Mouse (Mus musculus) hindbrain, postnatal 0 days (tissue): ENCODE results near the gene Borcs6. TPM values are rescaled to one million over a fixed set of nuclear protein-coding genes. Genes with fewer than 3 reads are reported as not detected.

ENCODE experiments used
- ATAC-seq: fragments of 200-750 bp; cut with Nextera tagmentation; 2 replicates; pipeline ENCODE4 v1.8.0; 2017; ENCODE audit warnings: mild to moderate bottlenecking, moderate TSS enrichment, moderate library complexity
- DNase-seq: peaks from one replicate; pipeline ENCODE4 v3.0.0-alpha.2; 2015; ENCODE audit warnings: low spot score
- H3K27ac ChIP-seq: fragments of 300-500 bp; sonication (generic); 2 replicates; pipeline ENCODE4 v1.5.1; 2014; ENCODE audit warnings: mild to moderate bottlenecking
- H3K27me3 ChIP-seq: fragments of 300-500 bp; sonication (generic); 2 replicates; pipeline ENCODE4 v1.6.1; 2014; ENCODE audit warnings: low read length, mixed read lengths; ENCODE audit not compliant: insufficient read depth
- H3K36me3 ChIP-seq: fragments of 300-500 bp; sonication (generic); 2 replicates; pipeline ENCODE4 v1.6.1; 2014; ENCODE audit warnings: low read length, mixed read lengths; ENCODE audit not compliant: insufficient read depth
- H3K4me1 ChIP-seq: fragments of 300-500 bp; sonication (generic); 2 replicates; pipeline ENCODE4 v1.6.1; 2014; ENCODE audit warnings: antibody characterized with exemption, low read length, mixed read lengths; ENCODE audit not compliant: insufficient read depth
- H3K4me2 ChIP-seq: fragments of 300-500 bp; sonication (generic); 2 replicates; pipeline ENCODE4 v1.6.1; 2014; ENCODE audit warnings: low read depth, mild to moderate bottlenecking, low read length, moderate library complexity, mixed read lengths
- H3K4me3 ChIP-seq: fragments of 300-500 bp; sonication (generic); 2 replicates; pipeline ENCODE4 v1.5.1; 2014; ENCODE audit warnings: low read length
- H3K9ac ChIP-seq: fragments of 300-500 bp; sonication (generic); replicated peaks from 2 replicates; pipeline ENCODE4 v1.6.1; 2014; ENCODE audit warnings: mild to moderate bottlenecking, low read length, moderate library complexity, mixed read lengths
- H3K9me3 ChIP-seq: fragments of 300-500 bp; sonication (generic); 2 replicates; pipeline ENCODE4 v1.6.1; 2016; ENCODE audit warnings: low read length, mixed read lengths
- CTCF ChIP-seq: IDR thresholded peaks from 2 replicates; pipeline ENCODE4 v1.5.1; 2016; ENCODE audit warnings: antibody characterized with exemption, control low read depth, low read depth
- whole genome bisulfite sequencing: fragments of 180-500 bp; shearing (Covaris S2); extraction: QIAGEN DNeasy Blood & Tissue Kit; methylation state at CpG from one replicate; pipeline ENCODE4 v1.1.7; 2014; 5-methylcytosine and 5-hydroxymethylcytosine counted together
- polyA plus RNA-seq: library from polyadenylated mRNA; unstranded; fragments of >200 nt; fragmentation: Nextera tagmentation; extraction: Ambion mirVana; gene quantifications from 2 replicates; pipeline ENCODE4 v1.2.1, GENCODE M21; 2015
- total RNA-seq: library from RNA; depleted of rRNA; stranded (reverse); fragments of >200 nt; gene quantifications from 2 replicates; pipeline ENCODE4 v1.2.3, GENCODE M21; 2014

The Borcs6 gene
- total and polyA plus RNA-seq, 2 experiments from 2014 or later = 21.9 to 25.4 TPM

DNA sequence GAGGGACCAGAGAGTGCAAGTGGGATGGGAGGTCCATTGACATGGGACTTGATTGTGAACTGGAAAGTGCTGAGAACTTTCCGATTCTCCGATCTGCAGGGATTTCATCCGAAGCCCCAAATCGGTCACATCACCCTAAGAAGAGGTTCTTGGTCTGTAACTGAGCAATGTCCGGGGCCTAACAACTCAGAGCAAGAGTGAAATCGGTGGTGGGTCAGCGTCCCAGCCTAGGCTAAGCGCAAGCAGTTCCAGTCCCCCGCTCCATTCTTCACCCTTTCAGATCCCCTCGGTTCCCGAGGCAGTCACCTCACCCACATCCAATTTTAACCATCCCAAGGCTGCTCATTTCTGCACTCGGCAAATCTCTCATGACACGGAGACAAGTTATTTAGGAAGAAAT is 10.6 kb downstream of the Borcs6 start:
- no peaks in the 10 kb centered on the region for H3K36me3 ChIP-seq
- peak overlapping the region; percentile 70 for H3K9ac ChIP-seq
- WGBS = 2% methylated on average over 13 of the region's 13 CpGs
- H3K4me3 ChIP-seq = peak overlapping the region; percentile 58
- peak overlapping the region; percentile 86 for H3K4me2 ChIP-seq
- no peak for TF ChIP-seq CTCF
- no peaks in the 10 kb centered on the region for H3K9me3 ChIP-seq
- DNase-seq = no peak
- no peaks in the 10 kb centered on the region for H3K27me3 ChIP-seq
- peak overlapping the region; percentile 91 for H3K27ac ChIP-seq
- no peak for ATAC-seq
- H3K4me1 ChIP-seq = peaks cover 18% of the 10 kb centered on the region; the same call in 1 of the 2 replicates

GRCm38 (mm10) chr11:69070590-69071222 is 11.2 kb downstream of the Borcs6 start, which contains the start of gene Tmem107:
TSS of gene Tmem107 (plus strand) at chr11:69070806.
- H3K9me3 ChIP-seq = no peaks in the 10 kb centered on the region
- TF ChIP-seq CTCF = peak; percentile 41
- H3K4me2 ChIP-seq = peak within 1 kb of the TSS; percentile 86
- H3K27ac ChIP-seq = peak within 1 kb of the TSS; percentile 91
- no peaks in the 10 kb centered on the region for H3K36me3 ChIP-seq
- peak; percentile 97 for DNase-seq
- H3K27me3 ChIP-seq = no peaks in the 10 kb centered on the region
- H3K4me1 ChIP-seq = peaks cover 18% of the 10 kb centered on the region; the same call in 1 of the 2 replicates
- ATAC-seq = peak; percentile 88
- peak within 1 kb of the TSS; percentile 58 for H3K4me3 ChIP-seq
- peak within 1 kb of the TSS; percentile 70 for H3K9ac ChIP-seq
- under 1% methylated on average over 47 of the region's 47 CpGs for WGBS

DNA sequence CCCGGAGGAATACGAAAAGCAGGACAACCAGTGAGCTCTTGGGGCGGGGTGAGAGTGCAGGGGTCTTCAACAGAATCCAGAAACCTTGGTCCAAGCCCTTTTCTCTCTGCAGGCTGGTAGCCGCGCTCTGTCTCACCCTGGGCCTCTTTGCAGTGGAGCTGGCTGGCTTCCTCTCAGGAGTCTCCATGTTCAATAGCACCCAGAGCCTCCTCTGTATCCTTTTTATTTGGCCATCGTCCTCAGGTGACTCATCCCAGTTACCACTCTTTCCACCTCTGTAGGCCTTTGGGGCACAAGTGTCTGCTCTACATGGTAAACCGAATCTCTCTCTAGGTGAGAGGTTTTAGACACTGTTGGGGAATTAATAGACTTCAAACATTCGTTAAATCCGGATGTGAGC is 11.7 kb downstream of the Borcs6 start:
- ATAC-seq = no peak
- peaks cover 13% of the 10 kb centered on the region; the same call in 1 of the 2 replicates for H3K4me1 ChIP-seq
- WGBS = 19% methylated on average over 9 of the region's 9 CpGs
- no peaks in the 10 kb centered on the region for H3K36me3 ChIP-seq
- H3K9me3 ChIP-seq = no peaks in the 10 kb centered on the region
- H3K27ac ChIP-seq = peak overlapping the region; percentile 91
- H3K27me3 ChIP-seq = no peaks in the 10 kb centered on the region
- H3K9ac ChIP-seq = peak overlapping the region; percentile 70
- H3K4me3 ChIP-seq = peak overlapping the region; percentile 58
- no peak for TF ChIP-seq CTCF
- peak overlapping the region; percentile 86 for H3K4me2 ChIP-seq
- DNase-seq = no peak

- peak overlapping the region; percentile 32; the same call in 1 of the 2 replicates for H3K4me3 ChIP-seq
These were observed 12.7 kb downstream of the Borcs6 start for GRCm38 (mm10) chr11:69072234-69072633.

DNA sequence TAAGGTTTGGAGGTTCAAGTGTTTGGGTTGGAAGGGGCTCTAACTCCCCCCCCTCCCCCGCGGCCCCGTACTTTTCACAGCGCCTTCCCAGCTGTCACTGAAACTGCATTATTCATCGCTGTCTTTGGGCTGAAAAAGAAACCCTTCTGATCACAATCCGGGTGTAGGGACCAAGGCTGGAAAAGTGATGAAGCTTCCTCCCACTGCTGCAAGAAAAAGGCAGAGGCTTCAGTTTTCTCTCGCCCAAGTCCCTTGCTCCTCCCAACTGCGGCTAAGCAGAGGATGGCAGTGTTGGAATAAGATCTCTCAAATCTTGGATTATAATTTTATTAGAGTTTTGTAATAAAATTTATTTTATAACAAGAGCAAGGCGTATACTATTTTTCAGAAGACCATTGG is 13.1 kb downstream of the Borcs6 start:
- Histone ChIP-seq H3K36me3 (no peaks in the 10 kb centered on the region), H3K4me2 (peak overlapping the region; percentile 61), H3K27ac (peak overlapping the region; percentile 97), H3K4me3 (peak overlapping the region; percentile 32), H3K9me3 (no peaks in the 10 kb centered on the region), H3K27me3 (no peaks in the 10 kb centered on the region), H3K9ac (peak overlapping the region; percentile 59), H3K4me1 (peaks cover 8% of the 10 kb centered on the region; the same call in 1 of the 2 replicates)
- ATAC-seq = no peak
- TF ChIP-seq CTCF = no peak
- DNase-seq = no peak
- 3% methylated on average over 9 of the region's 9 CpGs for WGBS

More at GRCm38 (mm10) chr11:69072234-69072633, 12.7 kb downstream of the Borcs6 start:
- H3K4me1 ChIP-seq = peaks cover 8% of the 10 kb centered on the region; the same call in 1 of the 2 replicates
- DNase-seq (no peak), ATAC-seq (no peak)
- 84% methylated on average over 11 of the region's 11 CpGs for WGBS
- peak overlapping the region; percentile 61 for H3K4me2 ChIP-seq
- H3K27ac ChIP-seq = peak overlapping the region; percentile 97
- H3K27me3 ChIP-seq = no peaks in the 10 kb centered on the region
- H3K9ac ChIP-seq = no peak overlapping the region; the same call in 1 of the 2 replicates
- H3K36me3 ChIP-seq = no peaks in the 10 kb centered on the region
- H3K9me3 ChIP-seq = no peaks in the 10 kb centered on the region
- TF ChIP-seq CTCF = no peak

- peak overlapping the region; percentile 97 for H3K27ac ChIP-seq
- TF ChIP-seq CTCF = no peak; the same call in 1 of the 2 replicates
- H3K4me3 ChIP-seq = peak overlapping the region; percentile 32
- under 1% methylated on average over 14 of the region's 14 CpGs for WGBS
- H3K36me3 ChIP-seq = no peaks in the 10 kb centered on the region
- ATAC-seq (peak; percentile 82), DNase-seq (peak; percentile 97)
- H3K9me3 ChIP-seq = no peaks in the 10 kb centered on the region
- H3K4me2 ChIP-seq = peak overlapping the region; percentile 61
- H3K27me3 ChIP-seq = no peaks in the 10 kb centered on the region
- peak overlapping the region; percentile 59 for H3K9ac ChIP-seq
- H3K4me1 ChIP-seq = peaks cover 8% of the 10 kb centered on the region; the same call in 1 of the 2 replicates
These were observed 13.8 kb downstream of the Borcs6 start for GRCm38 (mm10) chr11:69073065-69073888.
